Mouse (Mus musculus): ENCODE results near the gene Cstl1.

DNA sequence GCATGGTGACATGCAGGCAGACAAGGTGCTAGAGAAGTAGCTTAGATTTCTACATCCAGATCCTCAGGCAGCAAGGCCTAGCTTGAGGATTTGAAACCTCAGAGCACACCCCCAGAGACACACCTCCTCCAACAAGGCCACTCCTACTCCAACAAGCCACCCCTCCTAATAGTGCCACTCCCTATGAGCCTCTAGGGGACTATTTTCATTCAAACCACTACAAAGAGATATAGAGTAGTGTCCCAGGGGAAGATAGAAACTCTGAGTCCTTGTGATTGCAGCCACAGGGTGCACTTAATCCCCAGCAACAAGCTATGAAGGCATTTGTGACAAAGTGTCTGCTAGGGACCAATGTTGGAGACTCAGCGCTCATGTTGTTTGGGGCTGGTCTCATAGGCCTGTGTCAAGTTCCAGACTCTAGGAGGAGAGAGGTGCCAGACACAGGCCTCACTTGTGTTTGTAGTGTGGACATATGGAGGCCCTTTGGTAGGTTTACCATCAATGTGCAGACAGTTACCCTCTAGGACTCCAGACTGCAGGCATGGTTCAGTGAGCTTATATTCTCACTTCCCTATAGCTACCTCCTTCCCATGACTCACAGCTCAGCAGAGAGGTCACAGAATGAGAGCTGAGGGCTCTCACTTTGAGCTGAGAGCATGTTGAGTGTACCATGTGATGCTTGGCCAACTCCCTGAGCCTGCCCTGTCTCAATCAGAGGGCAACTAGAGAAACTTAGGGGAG, 13.7 kb downstream of the Cstl1 start:
- no peak for TF ChIP-seq POLR2A (IDR thresholded peaks at IDR 0.05; ENCODE audit: control insufficient read depth, low read depth, low read length)
- TF ChIP-seq CTCF (IDR thresholded peaks at IDR 0.05; ENCODE audit: control insufficient read depth, insufficient read depth, insufficient replicate concordance, low read depth, low read length): no peak

Data from testis, adult 2 months (tissue).